12 mouse cellular contexts compared by ENCODE assay signal in genomic region chr5:119058231-119058851, GRCm38 (mm10).
DNase-seq lines count a peak whose midpoint lies in the region; ATAC-seq and TF ChIP-seq lines count a peak whose summit lies in the region.
"Had no signal": no experiment of that assay in that cellular context is flagged by ENCODE, and none has a peak within 500 bp of the region (broad histone marks: within the 10 kb centered on the region; RNA-seq: fewer than 3 reads in every experiment).

No protein-coding gene starts in this region.

- peaks cover 9% of the 10 kb centered on the region for H3K4me1 ChIP-seq in heart, embryonic 15.5 days (replicated peaks)
- H3K4me1 ChIP-seq in hindbrain, postnatal 0 days (ENCODE audit: insufficient read depth, low read length): no peaks in the 10 kb centered on the region
- peaks cover 8% of the 10 kb centered on the region; the same call in 1 of the 2 replicates for H3K4me1 ChIP-seq in midbrain, embryonic 11.5 days (ENCODE audit: control insufficient read depth, insufficient read depth, low read length)

- 37% methylated on average over 10 of the region's 10 CpGs for WGBS in heart, embryonic 15.5 days
- WGBS in hindbrain, postnatal 0 days: 75% methylated on average over 10 of the region's 10 CpGs
- 66% methylated on average over 10 of the region's 10 CpGs for WGBS in midbrain, embryonic 11.5 days

- H3K36me3 ChIP-seq in heart, embryonic 15.5 days: no peaks in the 10 kb centered on the region
- no peaks in the 10 kb centered on the region for H3K36me3 ChIP-seq in hindbrain, postnatal 0 days (ENCODE audit: insufficient read depth, low read length)
- H3K36me3 ChIP-seq in midbrain, embryonic 11.5 days (ENCODE audit: control insufficient read depth, insufficient read depth, low read length): no peaks in the 10 kb centered on the region
- H3K36me3 ChIP-seq: forebrain, embryonic 12.5 days; G1E had no signal

- ATAC-seq in heart, embryonic 15.5 days (replicated peaks; ENCODE audit: insufficient number of reproducible peaks, insufficient read depth, low FRiP score, low read depth): 0 out of 2 replicates have a peak, but pooled peaks have one; percentile 39
- ATAC-seq in hindbrain, postnatal 0 days: no peak
- no peak for ATAC-seq in midbrain, embryonic 11.5 days (ENCODE audit: low FRiP score)

- peak; percentile 48 for DNase-seq in adrenal gland, adult 2 months
- DNase-seq in adrenal gland, postnatal 25 days: peak; percentile 16
- DNase-seq in kidney, postnatal 10 days: peak; percentile 66
- no peak for DNase-seq in hindbrain, postnatal 0 days (ENCODE audit: low spot score)
- no peak for DNase-seq in MN1 (ENCODE audit: low spot score)
- DNase-seq in midbrain, embryonic 11.5 days (ENCODE audit: low spot score, missing footprints): no peak
- no peak for DNase-seq in right cerebral cortex, postnatal 4 days
- DNase-seq: right cerebral cortex, postnatal 25 days had no signal

- no peak for TF ChIP-seq CTCF in hindbrain, postnatal 0 days (IDR thresholded peaks at IDR 0.05; ENCODE audit: low read depth)

- H3K27me3 ChIP-seq in heart, embryonic 15.5 days: peaks cover 17% of the 10 kb centered on the region; the same call in 1 of the 2 replicates
- H3K27me3 ChIP-seq in hindbrain, postnatal 0 days (ENCODE audit: insufficient read depth, low read length): no peaks in the 10 kb centered on the region
- H3K27me3 ChIP-seq in midbrain, embryonic 11.5 days (ENCODE audit: control insufficient read depth, insufficient read depth, low read length): peaks cover 6% of the 10 kb centered on the region; the same call in 1 of the 2 replicates

- H3K4me3 ChIP-seq in heart, embryonic 15.5 days: no peak overlapping the region
- no peak overlapping the region for H3K4me3 ChIP-seq in hindbrain, postnatal 0 days (ENCODE audit: low read length)
- no peak overlapping the region for H3K4me3 ChIP-seq in midbrain, embryonic 11.5 days (ENCODE audit: low read depth, low read length)
- H3K4me3 ChIP-seq: forebrain, embryonic 12.5 days had no signal

- peak overlapping the region; percentile 47 for H3K27ac ChIP-seq in heart, embryonic 15.5 days
- no peak overlapping the region for H3K27ac ChIP-seq in hindbrain, postnatal 0 days
- H3K27ac ChIP-seq in midbrain, embryonic 11.5 days (ENCODE audit: low read depth, low read length): no peak overlapping the region
- H3K27ac ChIP-seq: forebrain, embryonic 12.5 days; liver, embryonic 14.5 days had no signal

- no peak overlapping the region for H3K9ac ChIP-seq in heart, embryonic 15.5 days
- H3K9ac ChIP-seq in hindbrain, postnatal 0 days (replicated peaks; ENCODE audit: low read length): no peak overlapping the region
- H3K9ac ChIP-seq in midbrain, embryonic 11.5 days (ENCODE audit: low read length): no peak overlapping the region
- H3K9ac ChIP-seq: forebrain, embryonic 12.5 days; liver, embryonic 14.5 days had no signal

- H3K4me2 ChIP-seq in heart, embryonic 15.5 days: no peak overlapping the region
- no peak overlapping the region for H3K4me2 ChIP-seq in hindbrain, postnatal 0 days (ENCODE audit: low read depth, low read length)
- H3K4me2 ChIP-seq in midbrain, embryonic 11.5 days: no peak overlapping the region
- H3K4me2 ChIP-seq: forebrain, embryonic 12.5 days had no signal

- no peaks in the 10 kb centered on the region for H3K9me3 ChIP-seq in heart, embryonic 15.5 days (replicated peaks)
- H3K9me3 ChIP-seq in hindbrain, postnatal 0 days (ENCODE audit: low read length): no peaks in the 10 kb centered on the region
- no peaks in the 10 kb centered on the region for H3K9me3 ChIP-seq in midbrain, embryonic 11.5 days (ENCODE audit: control insufficient read depth, low read length)
- H3K9me3 ChIP-seq: forebrain, embryonic 12.5 days had no signal

Comparison
In these comparisons a context has a peak if more than half of its experiments do, and no peak if none do; other contexts are left out.
1. DNase-seq: peak in adrenal gland, adult 2 months (single experiment), adrenal gland, postnatal 25 days (single experiment) and kidney, postnatal 10 days (single experiment); none in hindbrain, postnatal 0 days (single experiment), MN1 (single experiment), midbrain, embryonic 11.5 days (single experiment) and right cerebral cortex, postnatal 4 days (single experiment).